Mouse (Mus musculus): Measurements from ENCODE around the gene Spi1. TPM values are rescaled to one million over a fixed set of nuclear protein-coding genes. Genes with fewer than 3 reads are reported as not detected.

The Spi1 gene
- polyA plus RNA-seq, 1 experiment: 17.4 TPM

GRCm38 (mm10) chr2:91078314-91079025 is 3.7 kb upstream of the Spi1 start:
- DNase-seq: no peak
- 2% methylated on average over 28 of the region's 36 CpGs for WGBS
- no peak overlapping the region for H3K27ac ChIP-seq (ENCODE audit: insufficient read depth, low read depth, low read length)
- H3K27me3 ChIP-seq (replicated peaks; ENCODE audit: control insufficient read depth, insufficient read depth, low read length): no peaks in the 10 kb centered on the region
- H3K36me3 ChIP-seq (ENCODE audit: control insufficient read depth, insufficient read depth, low read length): no peaks in the 10 kb centered on the region
- no peak for TF ChIP-seq POLR2A (IDR thresholded peaks at IDR 0.05; ENCODE audit: low read depth, low read length)
- TF ChIP-seq CTCF (conservative IDR thresholded peaks at IDR 0.05; ENCODE audit: insufficient read depth, insufficient read length, low read depth, low read length): no peak
- no peaks in the 10 kb centered on the region; the same call in 1 of the 2 replicates for H3K4me1 ChIP-seq (ENCODE audit: control insufficient read depth, insufficient read depth, low read length)
- H3K4me3 ChIP-seq (ENCODE audit: insufficient read depth, low read depth, low read length): peak overlapping the region; percentile 54

GRCm38 (mm10) chr2:91079026-91079384 is 3.2 kb upstream of the Spi1 start:
- TF ChIP-seq POLR2A (IDR thresholded peaks at IDR 0.05; ENCODE audit: low read depth, low read length): no peak
- no peak for TF ChIP-seq CTCF (conservative IDR thresholded peaks at IDR 0.05; ENCODE audit: insufficient read depth, insufficient read length, low read depth, low read length)
- H3K4me3 ChIP-seq (ENCODE audit: insufficient read depth, low read depth, low read length): peak overlapping the region; percentile 52; the same call in 1 of the 2 replicates
- no peaks in the 10 kb centered on the region for H3K36me3 ChIP-seq (ENCODE audit: control insufficient read depth, insufficient read depth, low read length)
- no peak overlapping the region for H3K27ac ChIP-seq (ENCODE audit: insufficient read depth, low read depth, low read length)
- no peaks in the 10 kb centered on the region for H3K27me3 ChIP-seq (replicated peaks; ENCODE audit: control insufficient read depth, insufficient read depth, low read length)
- 40% methylated on average over 5 of the region's 5 CpGs for WGBS
- DNase-seq: no peak
- no peaks in the 10 kb centered on the region; the same call in 1 of the 2 replicates for H3K4me1 ChIP-seq (ENCODE audit: control insufficient read depth, insufficient read depth, low read length)

- H3K27ac ChIP-seq (ENCODE audit: insufficient read depth, low read depth, low read length): no peak overlapping the region
Measured at GRCm38 (mm10) chr2:91080784-91081513, 1.2 kb upstream of the Spi1 start.

GRCm38 (mm10) chr2:91082844-91083243 is 654 bp downstream of the Spi1 start:
- H3K4me3 ChIP-seq (ENCODE audit: insufficient read depth, low read depth, low read length): no peak overlapping the region
- peak overlapping the region; percentile 61 for H3K27ac ChIP-seq (ENCODE audit: insufficient read depth, low read depth, low read length)

More at GRCm38 (mm10) chr2:91080784-91081513, 1.2 kb upstream of the Spi1 start:
- DNase-seq: no peak
- Histone ChIP-seq H3K4me3 (ENCODE audit: insufficient read depth, low read depth, low read length) (no peak overlapping the region), H3K27me3 (replicated peaks; ENCODE audit: control insufficient read depth, insufficient read depth, low read length) (no peaks in the 10 kb centered on the region), H3K36me3 (ENCODE audit: control insufficient read depth, insufficient read depth, low read length) (no peaks in the 10 kb centered on the region), H3K4me1 (ENCODE audit: control insufficient read depth, insufficient read depth, low read length) (no peaks in the 10 kb centered on the region; the same call in 1 of the 2 replicates)
- TF ChIP-seq CTCF (conservative IDR thresholded peaks at IDR 0.05; ENCODE audit: insufficient read depth, insufficient read length, low read depth, low read length): no peak
- TF ChIP-seq POLR2A (IDR thresholded peaks at IDR 0.05; ENCODE audit: low read depth, low read length): no peak
- 80% methylated on average over 8 of the region's 8 CpGs for WGBS

DNA sequence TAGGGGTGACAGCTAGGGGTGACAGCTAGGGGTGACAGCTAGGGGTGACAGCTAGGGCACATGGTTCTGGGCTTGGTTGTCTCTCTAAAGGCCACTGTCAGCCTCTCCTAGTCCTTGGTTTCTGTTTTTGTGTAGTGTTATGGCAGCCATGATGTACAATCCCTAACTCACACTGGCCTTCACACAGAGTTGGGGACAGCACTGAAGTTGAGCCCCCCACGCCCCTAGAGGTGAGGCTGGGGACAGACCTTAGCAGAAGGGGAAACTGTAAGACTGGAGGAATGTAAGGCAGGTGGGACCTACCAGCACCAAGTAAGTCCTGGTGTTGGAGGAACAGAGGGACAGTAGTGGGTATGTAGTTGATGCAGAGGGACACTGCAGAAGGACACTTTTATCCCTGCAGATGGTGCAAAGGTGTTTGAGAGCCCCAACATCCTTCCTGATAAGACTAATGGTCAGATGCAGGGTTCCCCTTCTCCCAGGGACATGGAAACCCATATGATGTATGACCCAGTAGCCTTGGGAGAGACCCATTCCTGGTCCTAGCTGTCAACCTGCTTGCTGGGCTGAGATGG is 1.3 kb downstream of the Spi1 start:
- 91% methylated on average over 1 of the region's 1 CpGs for WGBS
- H3K4me1 ChIP-seq (ENCODE audit: control insufficient read depth, insufficient read depth, low read length): no peaks in the 10 kb centered on the region
- TF ChIP-seq POLR2A (IDR thresholded peaks at IDR 0.05; ENCODE audit: low read depth, low read length) (no peak), CTCF (conservative IDR thresholded peaks at IDR 0.05; ENCODE audit: insufficient read depth, insufficient read length, low read depth, low read length) (no peak)
- no peak overlapping the region for H3K4me3 ChIP-seq (ENCODE audit: insufficient read depth, low read depth, low read length)
- H3K27me3 ChIP-seq (replicated peaks; ENCODE audit: control insufficient read depth, insufficient read depth, low read length): no peaks in the 10 kb centered on the region; the same call in 1 of the 2 replicates
- DNase-seq: no peak
- peak overlapping the region; percentile 61 for H3K27ac ChIP-seq (ENCODE audit: insufficient read depth, low read depth, low read length)
- H3K36me3 ChIP-seq (ENCODE audit: control insufficient read depth, insufficient read depth, low read length): no peaks in the 10 kb centered on the region

More at GRCm38 (mm10) chr2:91082844-91083243, 654 bp downstream of the Spi1 start:
- Histone ChIP-seq H3K4me1 (ENCODE audit: control insufficient read depth, insufficient read depth, low read length) (no peaks in the 10 kb centered on the region; the same call in 1 of the 2 replicates), H3K27me3 (replicated peaks; ENCODE audit: control insufficient read depth, insufficient read depth, low read length) (no peaks in the 10 kb centered on the region; the same call in 1 of the 2 replicates), H3K36me3 (ENCODE audit: control insufficient read depth, insufficient read depth, low read length) (no peaks in the 10 kb centered on the region)
- TF ChIP-seq CTCF (conservative IDR thresholded peaks at IDR 0.05; ENCODE audit: insufficient read depth, insufficient read length, low read depth, low read length) (no peak), POLR2A (IDR thresholded peaks at IDR 0.05; ENCODE audit: low read depth, low read length) (no peak)
- 62% methylated on average over 11 of the region's 11 CpGs for WGBS
- peak; percentile 61 for DNase-seq

- H3K4me3 ChIP-seq (ENCODE audit: insufficient read depth, low read depth, low read length): no peak overlapping the region
- 85% methylated on average over 15 of the region's 15 CpGs for WGBS
- peak overlapping the region; percentile 6; the same call in 1 of the 2 replicates for H3K27ac ChIP-seq (ENCODE audit: insufficient read depth, low read depth, low read length)
- no peaks in the 10 kb centered on the region for H3K4me1 ChIP-seq (ENCODE audit: control insufficient read depth, insufficient read depth, low read length)
- TF ChIP-seq CTCF (conservative IDR thresholded peaks at IDR 0.05; ENCODE audit: insufficient read depth, insufficient read length, low read depth, low read length): no peak
- no peak for TF ChIP-seq POLR2A (IDR thresholded peaks at IDR 0.05; ENCODE audit: low read depth, low read length)
- no peak for DNase-seq
- no peaks in the 10 kb centered on the region; the same call in 1 of the 2 replicates for H3K27me3 ChIP-seq (replicated peaks; ENCODE audit: control insufficient read depth, insufficient read depth, low read length)
- H3K36me3 ChIP-seq (ENCODE audit: control insufficient read depth, insufficient read depth, low read length): no peaks in the 10 kb centered on the region
Measured at GRCm38 (mm10) chr2:91084179-91084820, 2.1 kb downstream of the Spi1 start.
